Mouse (Mus musculus) MEL (cell line): ENCODE data around the gene Dlec1. TPM values are rescaled to one million over a fixed set of nuclear protein-coding genes. Genes with fewer than 3 reads are reported as not detected.

Source experiments
- DNase-seq: peaks from one replicate; pipeline ENCODE4 v3.0.0; 2011; ENCODE audit warnings: low read depth, low spot score
- H3K27ac ChIP-seq: 2 replicates; pipeline ENCODE4 v1.5.1; 2012; ENCODE audit warnings: low read depth, mild to moderate bottlenecking, control low read depth, low read length, moderate library complexity; ENCODE audit not compliant: control insufficient read depth
- H3K27me3 ChIP-seq, 2 experiments: fragments of 150-350 bp in 1 of 2; sonication (generic) in 1 of 2; 2 replicates each; pipeline ENCODE4 v1.6.1; 2012; ENCODE audit warnings: low read length in 2 of 2, mild to moderate bottlenecking in 2 of 2, improper control_type of control experiment in 1 of 2, moderate library complexity in 1 of 2; ENCODE audit not compliant: insufficient read depth in 2 of 2, control insufficient read depth in 1 of 2
- H3K36me3 ChIP-seq, 2 experiments: 2 replicates each; pipeline ENCODE4 v1.6.1; 2012 to 2014; ENCODE audit warnings: low read length in 2 of 2, improper control_type of control experiment in 1 of 2, inconsistent platforms in 1 of 2, mild to moderate bottlenecking in 1 of 2; ENCODE audit not compliant: insufficient read depth in 2 of 2, control insufficient read depth in 1 of 2
- H3K4me1 ChIP-seq, 2 experiments: fragments of 150-350 bp in 1 of 2; sonication (generic) in 1 of 2; 2 replicates each; pipeline ENCODE4 v1.6.1; 2012; ENCODE audit warnings: low read length in 2 of 2, improper control_type of control experiment in 1 of 2, mild to moderate bottlenecking in 1 of 2; ENCODE audit not compliant: insufficient read depth in 2 of 2, control insufficient read depth in 1 of 2
- H3K4me3 ChIP-seq, 2 experiments: fragments of 150-350 bp in 1 of 2; sonication (generic) in 1 of 2; 2 replicates each; pipeline ENCODE4 v1.5.1; 2012; ENCODE audit warnings: low read depth in 2 of 2, low read length in 2 of 2, mild to moderate bottlenecking in 2 of 2, moderate library complexity in 2 of 2, control low read depth in 1 of 2, improper control_type of control experiment in 1 of 2; ENCODE audit not compliant: control insufficient read depth in 1 of 2, insufficient read depth in 1 of 2
- H3K79me2 ChIP-seq: 2 replicates; pipeline ENCODE4 v1.6.1; 2012; ENCODE audit warnings: mild to moderate bottlenecking, low read length, moderate library complexity; ENCODE audit not compliant: control insufficient read depth, poor library complexity, insufficient read depth
- H3K9ac ChIP-seq: 2 replicates; pipeline ENCODE4 v1.6.1; 2012; ENCODE audit warnings: low read depth, mild to moderate bottlenecking, control low read depth, low read length, moderate library complexity; ENCODE audit not compliant: control insufficient read depth, poor library complexity, severe bottlenecking
- H3K9me3 ChIP-seq: fragments of 150-350 bp; sonication (generic); replicated peaks from 2 replicates; pipeline ENCODE4 v1.6.1; 2012; ENCODE audit warnings: mild to moderate bottlenecking, low read length, improper control_type of control experiment, moderate library complexity; ENCODE audit not compliant: insufficient read depth
- BHLHE40 ChIP-seq: IDR thresholded peaks from 2 replicates; pipeline ENCODE4 v1.6.1; 2012; ENCODE audit warnings: low read depth, mild to moderate bottlenecking, inconsistent platforms, low read length, improper control_type of control experiment, borderline replicate concordance
- CHD1 ChIP-seq: IDR thresholded peaks from 2 replicates; pipeline ENCODE4 v1.6.1; 2012; ENCODE audit warnings: low read depth, mild to moderate bottlenecking, inconsistent platforms, low read length, improper control_type of control experiment
- CHD2 ChIP-seq: IDR thresholded peaks from 2 replicates; pipeline ENCODE4 v1.6.1; 2011; ENCODE audit warnings: low read length, improper control_type of control experiment
- CTCF ChIP-seq, 3 experiments: IDR thresholded peaks in 2 of 3; conservative IDR thresholded peaks in 1 of 3; 2 replicates each; pipeline ENCODE4 v1.5.1; 2011 to 2012; ENCODE audit warnings: low read length in 3 of 3, low read depth in 2 of 3, mild to moderate bottlenecking in 2 of 3, improper control_type of control experiment in 1 of 3, inconsistent platforms in 1 of 3, mixed read lengths in 1 of 3, moderate library complexity in 1 of 3; ENCODE audit not compliant: control insufficient read depth in 1 of 3, insufficient read depth in 1 of 3, poor library complexity in 1 of 3, severe bottlenecking in 1 of 3
- E2F4 ChIP-seq: IDR thresholded peaks from 2 replicates; pipeline ENCODE4 v1.6.1; 2011; ENCODE audit warnings: low read depth, low read length, improper control_type of control experiment, borderline replicate concordance
- ELF1 ChIP-seq: IDR thresholded peaks from 2 replicates; pipeline ENCODE4 v1.6.1; 2014; ENCODE audit warnings: low read depth, mild to moderate bottlenecking, inconsistent platforms, low read length, improper control_type of control experiment, moderate library complexity
- EP300 ChIP-seq, 2 experiments: IDR thresholded peaks; 2 replicates each; pipeline ENCODE4 v1.6.1; 2011; ENCODE audit warnings: improper control_type of control experiment in 2 of 2, low read length in 2 of 2, low read depth in 1 of 2, mild to moderate bottlenecking in 1 of 2
- ETS1 ChIP-seq: IDR thresholded peaks from 2 replicates; pipeline ENCODE4 v1.6.1; 2012; ENCODE audit warnings: low read depth, mild to moderate bottlenecking, inconsistent platforms, low read length, improper control_type of control experiment, moderate library complexity
- GABPA ChIP-seq: IDR thresholded peaks from 2 replicates; pipeline ENCODE4 v1.6.1; 2012; ENCODE audit warnings: low read depth, mild to moderate bottlenecking, inconsistent platforms, low read length, improper control_type of control experiment, moderate library complexity
- GATA1 ChIP-seq: IDR thresholded peaks from 2 replicates; pipeline ENCODE4 v1.6.1; 2011; ENCODE audit warnings: low read depth, low read length, improper control_type of control experiment
- HCFC1 ChIP-seq: IDR thresholded peaks from 2 replicates; pipeline ENCODE4 v1.6.1; 2012; ENCODE audit warnings: low read depth, mild to moderate bottlenecking, inconsistent platforms, low read length, improper control_type of control experiment, moderate library complexity
- JUND ChIP-seq: IDR thresholded peaks from 2 replicates; pipeline ENCODE4 v1.6.1; 2011; ENCODE audit warnings: low read depth, mild to moderate bottlenecking, improper control_type of control experiment, low read length
- KAT2A ChIP-seq: conservative IDR thresholded peaks from 2 replicates; pipeline ENCODE4 v1.6.1; 2012; ENCODE audit warnings: low read depth, low read length, improper control_type of control experiment, inconsistent platforms
- MAFK ChIP-seq: IDR thresholded peaks from 2 replicates; pipeline ENCODE4 v1.6.1; 2011; ENCODE audit warnings: low read depth, mild to moderate bottlenecking, low read length, improper control_type of control experiment, borderline replicate concordance
- MAX ChIP-seq: IDR thresholded peaks from 2 replicates; pipeline ENCODE4 v1.6.1; 2011; ENCODE audit warnings: low read length, improper control_type of control experiment
- MAZ ChIP-seq: IDR thresholded peaks from 2 replicates; pipeline ENCODE4 v1.6.1; 2012; ENCODE audit warnings: low read depth, mild to moderate bottlenecking, inconsistent platforms, low read length, improper control_type of control experiment
- MEF2A ChIP-seq: IDR thresholded peaks from 2 replicates; pipeline ENCODE4 v1.6.1; 2014; ENCODE audit warnings: low read depth, mild to moderate bottlenecking, inconsistent platforms, low read length, improper control_type of control experiment; ENCODE audit not compliant: poor library complexity, insufficient replicate concordance, severe bottlenecking; ENCODE audit errors: extremely low read depth
- MXI1 ChIP-seq: IDR thresholded peaks from 2 replicates; pipeline ENCODE4 v1.6.1; 2011; ENCODE audit warnings: mild to moderate bottlenecking, low read depth, low read length, improper control_type of control experiment
- MYB ChIP-seq: IDR thresholded peaks from 2 replicates; pipeline ENCODE4 v1.6.1; 2011; ENCODE audit warnings: mild to moderate bottlenecking, low read depth, low read length, improper control_type of control experiment
- MYC ChIP-seq: IDR thresholded peaks from 2 replicates; pipeline ENCODE4 v1.6.1; 2011; ENCODE audit warnings: low read depth, mild to moderate bottlenecking, low read length, improper control_type of control experiment, moderate library complexity
- NELFE ChIP-seq: IDR thresholded peaks from 2 replicates; pipeline ENCODE4 v1.6.1; 2011; ENCODE audit warnings: low read depth, low read length, improper control_type of control experiment
- NRF1 ChIP-seq: IDR thresholded peaks from 2 replicates; pipeline ENCODE4 v1.6.1; 2014; ENCODE audit warnings: low read depth, mild to moderate bottlenecking, inconsistent platforms, low read length, improper control_type of control experiment, moderate library complexity; ENCODE audit not compliant: poor library complexity, insufficient read depth, severe bottlenecking
- POLR2A ChIP-seq, 2 experiments: IDR thresholded peaks; 2 replicates each; pipeline ENCODE4 v1.6.1; 2011 to 2012; ENCODE audit warnings: low read length in 2 of 2, mild to moderate bottlenecking in 2 of 2, control low read depth in 1 of 2, improper control_type of control experiment in 1 of 2, low read depth in 1 of 2, moderate library complexity in 1 of 2; ENCODE audit not compliant: control insufficient read depth in 1 of 2, insufficient read depth in 1 of 2, poor library complexity in 1 of 2
- POLR2AphosphoS5 ChIP-seq: IDR thresholded peaks from 2 replicates; pipeline ENCODE4 v1.6.1; 2012; ENCODE audit warnings: low read depth, borderline replicate concordance, mild to moderate bottlenecking, inconsistent platforms, low read length, moderate library complexity, mixed read lengths
- RAD21 ChIP-seq: IDR thresholded peaks from 2 replicates; pipeline ENCODE4 v1.6.1; 2011; ENCODE audit warnings: mild to moderate bottlenecking, low read depth, low read length, improper control_type of control experiment
- RCOR1 ChIP-seq: IDR thresholded peaks from 2 replicates; pipeline ENCODE4 v1.6.1; 2012; ENCODE audit warnings: low read depth, mild to moderate bottlenecking, inconsistent platforms, low read length, improper control_type of control experiment
- SIN3A ChIP-seq: IDR thresholded peaks from 2 replicates; pipeline ENCODE4 v1.6.1; 2012; ENCODE audit warnings: low read length, improper control_type of control experiment, inconsistent platforms
- SMC3 ChIP-seq: IDR thresholded peaks from 2 replicates; pipeline ENCODE4 v1.6.1; 2011; ENCODE audit warnings: low read depth, low read length, improper control_type of control experiment
- TAL1 ChIP-seq: IDR thresholded peaks from 2 replicates; pipeline ENCODE4 v1.6.1; 2012; ENCODE audit warnings: mild to moderate bottlenecking, inconsistent platforms, low read length, moderate library complexity, mixed read lengths
- TBP ChIP-seq: IDR thresholded peaks from 2 replicates; pipeline ENCODE4 v1.8.0; 2011; ENCODE audit warnings: low read depth, low read length, improper control_type of control experiment
- TCF12 ChIP-seq: IDR thresholded peaks from 2 replicates; pipeline ENCODE4 v1.6.1; 2014; ENCODE audit warnings: low read depth, mild to moderate bottlenecking, inconsistent platforms, low read length, improper control_type of control experiment, moderate library complexity
- UBTF ChIP-seq: IDR thresholded peaks from 2 replicates; pipeline ENCODE4 v1.6.1; 2012; ENCODE audit warnings: low read depth, mild to moderate bottlenecking, inconsistent platforms, low read length, improper control_type of control experiment, moderate library complexity, borderline replicate concordance; ENCODE audit not compliant: insufficient read depth
- USF1 ChIP-seq: IDR thresholded peaks from 2 replicates; pipeline ENCODE4 v1.6.1; 2014; ENCODE audit warnings: low read depth, mild to moderate bottlenecking, inconsistent platforms, low read length, improper control_type of control experiment, moderate library complexity
- USF2 ChIP-seq, 2 experiments: IDR thresholded peaks; 2 replicates each; pipeline ENCODE4 v1.6.1; 2011 to 2012; ENCODE audit warnings: improper control_type of control experiment in 2 of 2, low read length in 2 of 2, borderline replicate concordance in 1 of 2, inconsistent platforms in 1 of 2, low read depth in 1 of 2, mild to moderate bottlenecking in 1 of 2; ENCODE audit not compliant: insufficient read depth in 1 of 2
- ZC3H11A ChIP-seq: IDR thresholded peaks from 2 replicates; pipeline ENCODE4 v1.6.1; 2012; ENCODE audit warnings: low read depth, mild to moderate bottlenecking, inconsistent platforms, low read length, improper control_type of control experiment
- ZKSCAN1 ChIP-seq: IDR thresholded peaks from 2 replicates; pipeline ENCODE4 v1.6.1; 2012; ENCODE audit warnings: low read depth, mild to moderate bottlenecking, inconsistent platforms, low read length, improper control_type of control experiment, moderate library complexity
- ZMIZ1 ChIP-seq: IDR thresholded peaks from 2 replicates; pipeline ENCODE4 v1.6.1; 2012; ENCODE audit warnings: low read depth, mild to moderate bottlenecking, inconsistent platforms, low read length, improper control_type of control experiment, moderate library complexity
- ZNF384 ChIP-seq: IDR thresholded peaks from 2 replicates; pipeline ENCODE4 v1.6.1; 2012; ENCODE audit warnings: low read depth, mild to moderate bottlenecking, inconsistent platforms, low read length, improper control_type of control experiment
- polyA plus RNA-seq, 2 experiments: library from polyadenylated mRNA; stranded (reverse) in 1 of 2; unstranded in 1 of 2; fragments of >175 nt in 1 of 2; fragments of >200 nt in 1 of 2; gene quantifications; 2 replicates each; pipeline versions ENCODE4 v1.2.1 to v1.2.4; 2012; ENCODE audit warnings: low replicate concordance in 2 of 2, low read depth in 1 of 2; ENCODE audit not compliant: insufficient read length in 2 of 2, insufficient read depth in 1 of 2, missing spikeins in 1 of 2
- total RNA-seq: library from RNA; depleted of rRNA; stranded (reverse); fragments of 300-350 nt; gene quantifications from 2 replicates; pipeline ENCODE4 v1.2.3, GENCODE M21; 2012

Dlec1 gene
- total and polyA plus RNA-seq, 3 experiments, result 0.22 TPM; not detected in 2

- Histone ChIP-seq H3K9ac (no peak overlapping the region), H3K9me3 (no peaks in the 10 kb centered on the region), H3K27me3 (no peaks in the 10 kb centered on the region), H3K79me2 (no peaks in the 10 kb centered on the region), H3K27ac (no peak overlapping the region), H3K4me1 (peaks cover 0 to 19% of the 10 kb centered on the region in 2 experiments), H3K4me3 (no peak overlapping the region), H3K36me3 (peaks cover 0 to 4% of the 10 kb centered on the region in 2 experiments; a peak in 2 of 4 replicates)
- peak; percentile 80 for DNase-seq
- no peak for TF ChIP-seq ZKSCAN1
- TF ChIP-seq MYB, result no peak
- TF ChIP-seq SMC3, result peak; percentile 92
- no peak for TF ChIP-seq TCF12
- no peak for TF ChIP-seq JUND
- no peak for TF ChIP-seq USF1
- no peak for TF ChIP-seq GABPA
- peak; percentile 79 for TF ChIP-seq ZC3H11A
- no peak for TF ChIP-seq EP300 (IDR thresholded peaks at IDR 0.05; ENCODE audit: low read depth in 1 of 2, low read length in 2 of 2)
- TF ChIP-seq ZNF384, result no peak
- TF ChIP-seq MYC, result no peak
- TF ChIP-seq NRF1, result no peak
- no peak for TF ChIP-seq KAT2A
- TF ChIP-seq SIN3A, result no peak; the same call in 1 of the 2 replicates
- TF ChIP-seq CHD1, result no peak
- TF ChIP-seq MXI1, result no peak
- TF ChIP-seq TAL1, result no peak
- TF ChIP-seq MEF2A, result no peak
- no peak for TF ChIP-seq NELFE
- no peak for TF ChIP-seq HCFC1
- no peak for TF ChIP-seq ZMIZ1
- TF ChIP-seq MAX, result no peak
- TF ChIP-seq POLR2A (IDR thresholded peaks at IDR 0.05; ENCODE audit: control insufficient read depth in 1 of 2, insufficient read depth in 1 of 2, low read depth in 1 of 2, low read length in 2 of 2, poor library complexity in 1 of 2), result no peak
- no peak for TF ChIP-seq POLR2AphosphoS5
- peak; percentile 92 to 98 (median 97) for TF ChIP-seq CTCF (IDR thresholded peaks at IDR 0.05 in 2 of 3, conservative IDR thresholded peaks at IDR 0.05 in 1 of 3; ENCODE audit: control insufficient read depth in 1 of 3, insufficient read depth in 1 of 3, low read depth in 2 of 3, low read length in 3 of 3, poor library complexity in 1 of 3, severe bottlenecking in 1 of 3)
- TF ChIP-seq BHLHE40, result no peak
- no peak for TF ChIP-seq RCOR1
- no peak for TF ChIP-seq ETS1
- peak; percentile 39; the same call in 1 of the 2 replicates for TF ChIP-seq MAZ
- TF ChIP-seq GATA1, result no peak
- TF ChIP-seq RAD21, result peak; percentile 88
- no peak for TF ChIP-seq CHD2
- TF ChIP-seq UBTF, result no peak
- no peak for TF ChIP-seq TBP
- no peak for TF ChIP-seq USF2 (IDR thresholded peaks at IDR 0.05; ENCODE audit: borderline replicate concordance in 1 of 2, insufficient read depth in 1 of 2, low read depth in 1 of 2, low read length in 2 of 2)
- TF ChIP-seq MAFK, result no peak
- no peak for TF ChIP-seq E2F4
- no peak for TF ChIP-seq ELF1
Observed at GRCm38 (mm10) chr9:119067601-119068000, 34.7 kb upstream of the Dlec1 start.
